Mouse (Mus musculus) granulocyte monocyte progenitor cell, adult 5-6 weeks (primary cell): Measurements from ENCODE around the gene Rhbdf1. TPM values are rescaled to one million over a fixed set of nuclear protein-coding genes. Genes with fewer than 3 reads are reported as not detected.
A peak's percentile ranks its signal among the peaks of the same experiment; 100 is the strongest.

Experiments used
- ATAC-seq: replicated peaks from 2 replicates; pipeline ENCODE4 v1.8.0; 2016; ENCODE audit warnings: mild to moderate bottlenecking, moderate TSS enrichment, inconsistent platforms; ENCODE audit not compliant: poor library complexity, severe bottlenecking
- total RNA-seq, 2 experiments: library from RNA; stranded (forward) in 1 of 2; stranded (reverse) in 1 of 2; fragments of 200-712, 200-1000 nt in 1 of 2; fragments of >200 nt in 1 of 2; fragmentation: Nextera tagmentation in 1 of 2; gene quantifications; 2 replicates each; pipeline ENCODE4 v1.2.3; 2014 to 2017

Rhbdf1 gene
- total RNA-seq, 2 experiments from 2014 or later, result not detected

DNA sequence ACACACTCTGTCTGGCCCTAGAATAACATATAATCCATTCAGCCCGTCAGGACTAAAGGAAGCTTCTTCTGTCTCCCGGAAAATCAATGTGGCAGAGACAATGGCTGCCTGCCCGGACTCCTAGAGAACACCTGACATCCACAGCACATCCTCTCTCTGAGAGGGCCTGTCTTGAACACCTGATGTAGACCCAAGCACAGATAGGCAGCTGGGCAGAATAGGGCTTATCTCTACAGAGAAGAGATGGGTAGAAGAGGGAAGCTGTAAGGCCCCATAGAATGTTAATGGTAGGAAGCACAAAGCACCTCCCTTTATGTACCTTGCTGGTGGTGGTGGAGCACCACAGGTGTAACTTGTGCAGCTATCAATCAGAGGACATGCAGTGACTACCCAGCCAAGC lies 20.1 kb upstream of the Rhbdf1 start:
- ATAC-seq, result no peak

DNA sequence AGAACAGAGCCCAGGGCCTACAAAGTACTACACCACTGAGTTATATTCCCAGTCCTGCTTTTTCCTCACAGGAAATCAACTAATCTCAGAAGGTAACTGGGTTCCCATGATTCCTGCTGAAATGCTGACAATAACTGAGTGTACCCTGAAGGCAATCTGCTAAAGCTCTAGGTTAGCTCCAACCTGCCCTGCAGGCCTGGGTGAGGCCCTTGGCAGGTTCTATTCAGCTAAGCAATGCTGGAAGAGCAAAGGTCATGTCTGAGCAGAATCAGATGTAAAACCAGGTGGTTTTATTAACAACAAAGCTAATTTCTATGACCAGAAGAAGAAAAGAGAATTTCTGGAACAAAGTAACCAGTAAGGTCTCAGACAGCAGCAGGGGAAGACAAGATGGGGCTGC lies 19.3 kb upstream of the Rhbdf1 start:
- no peak for ATAC-seq

DNA sequence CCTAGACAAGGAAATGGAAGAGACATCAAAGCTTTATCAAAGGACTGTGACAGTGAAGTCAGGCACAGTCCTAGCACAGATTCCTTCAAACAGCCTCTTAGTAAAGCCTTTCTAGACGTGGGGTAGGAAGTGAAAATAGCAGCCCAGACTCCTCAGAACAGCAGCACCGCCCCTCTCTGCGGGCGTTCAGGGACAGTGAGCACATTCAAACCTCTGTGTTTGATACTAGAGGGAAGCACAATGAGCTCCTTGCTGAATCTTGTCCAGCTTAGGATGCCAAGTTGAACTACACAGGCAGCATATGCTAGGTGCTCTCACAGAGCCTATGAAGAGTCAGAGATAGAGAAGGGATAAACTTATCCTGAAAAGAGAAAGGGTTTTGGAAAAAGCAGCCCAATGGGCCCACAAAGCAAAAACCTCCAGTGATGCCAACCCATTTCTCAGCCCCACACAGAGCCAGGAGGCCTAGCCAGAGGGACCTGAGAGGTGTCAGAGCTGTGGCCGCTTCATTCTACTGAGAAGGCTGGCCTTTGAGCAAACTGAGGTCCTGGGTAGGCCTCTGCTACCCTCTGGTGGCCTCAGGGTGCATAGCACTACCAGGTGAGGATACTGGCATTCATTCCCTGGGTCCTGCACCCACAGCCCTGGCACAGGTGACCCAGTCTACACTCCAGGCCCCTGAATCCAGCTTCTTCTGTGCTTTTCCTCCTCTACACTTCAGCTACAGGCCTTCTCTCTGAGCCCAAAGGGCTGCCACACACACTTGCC lies 16.2 kb upstream of the Rhbdf1 start:
- peak; percentile 95 for ATAC-seq

DNA sequence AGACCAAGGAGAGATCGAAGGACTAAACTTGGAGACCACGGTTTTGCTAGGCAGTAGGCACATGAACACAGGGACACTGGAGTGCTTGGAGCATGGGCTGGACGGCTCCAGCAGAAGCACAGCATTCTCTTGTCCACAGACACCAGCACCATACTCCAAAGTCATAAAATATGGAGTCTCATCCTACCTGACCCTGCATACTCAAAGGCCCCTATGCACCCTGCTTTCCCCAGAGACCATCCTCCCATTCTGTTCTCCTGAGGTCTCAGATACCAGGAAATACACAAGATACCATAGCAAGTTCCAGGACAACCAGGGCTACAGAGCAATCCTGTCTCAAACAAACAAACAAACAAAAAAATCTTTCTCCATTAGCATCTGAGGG lies 15.3 kb upstream of the Rhbdf1 start:
- no peak for ATAC-seq

DNA sequence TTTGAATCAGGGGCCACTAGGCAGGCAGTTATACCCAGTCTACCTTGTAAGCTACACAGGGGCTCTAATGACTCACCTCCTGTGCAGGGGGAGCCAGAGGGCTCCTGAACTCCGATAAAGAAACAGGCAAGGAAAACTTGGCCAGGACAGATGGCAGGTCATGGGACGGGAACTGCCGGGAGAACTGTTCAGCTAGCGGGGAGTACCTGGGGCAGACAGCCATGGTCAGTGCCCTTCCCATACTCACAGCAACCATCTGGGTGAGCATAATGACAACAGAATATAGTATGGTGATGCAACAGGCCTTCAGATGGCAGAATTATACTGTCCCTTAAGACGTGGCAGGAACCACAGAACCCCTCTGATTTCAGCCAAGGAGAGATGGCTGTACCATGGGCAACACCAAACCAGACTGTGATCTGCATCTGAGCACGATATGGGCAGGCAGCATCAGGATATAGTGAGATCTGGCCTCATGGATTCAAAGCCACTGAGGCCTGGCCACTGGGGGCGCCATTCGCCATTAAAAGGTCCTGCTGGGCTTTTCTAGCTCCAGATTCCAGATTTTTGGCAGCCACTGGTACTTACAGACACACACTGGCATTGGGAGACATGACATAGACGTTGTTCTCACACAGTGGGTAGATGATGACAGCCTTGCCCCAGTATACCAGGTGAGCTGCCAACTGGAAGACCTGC lies 14.8 kb upstream of the Rhbdf1 start:
- ATAC-seq, result 0 out of 2 replicates have a peak, but pooled peaks have one; percentile 18

DNA sequence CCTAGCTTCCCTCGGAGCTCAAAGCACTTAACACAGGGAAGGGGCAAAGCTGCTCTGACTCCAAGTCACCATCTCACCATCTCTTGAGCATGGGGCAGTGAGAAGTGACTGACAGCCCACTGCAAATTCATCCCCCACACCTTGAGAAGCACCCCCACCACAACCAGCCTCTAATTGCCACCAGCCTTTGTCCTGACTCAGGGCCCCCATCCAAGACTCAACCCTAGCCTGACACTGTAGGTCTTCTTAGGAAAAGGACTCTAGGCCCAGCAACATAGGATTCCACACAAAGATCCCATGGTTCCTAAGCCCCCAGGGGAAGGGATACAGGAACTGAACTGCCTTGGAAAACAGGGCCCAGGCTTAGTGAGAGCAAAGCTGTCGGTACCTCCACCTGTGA lies 14.0 kb upstream of the Rhbdf1 start:
- ATAC-seq, result no peak

DNA sequence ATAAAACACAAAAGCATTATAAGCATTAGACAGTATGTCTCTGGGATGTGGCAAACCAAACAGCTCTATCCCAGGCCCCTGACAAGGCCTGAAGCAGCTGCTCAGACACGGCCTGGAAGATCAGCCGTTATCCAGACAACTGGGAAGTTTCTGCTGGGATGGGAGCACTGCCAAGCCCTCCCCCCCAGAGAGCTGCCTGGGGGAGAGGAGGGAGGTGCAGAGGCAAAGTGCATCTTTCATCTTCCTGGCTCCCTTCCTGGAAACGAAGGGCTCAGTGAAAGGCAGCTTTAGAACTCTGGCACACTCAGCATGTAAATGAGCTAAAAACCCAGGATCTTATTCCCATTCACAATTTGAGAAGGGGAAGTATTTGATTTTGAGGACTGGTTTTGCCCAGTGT lies 13.5 kb upstream of the Rhbdf1 start:
- no peak for ATAC-seq

DNA sequence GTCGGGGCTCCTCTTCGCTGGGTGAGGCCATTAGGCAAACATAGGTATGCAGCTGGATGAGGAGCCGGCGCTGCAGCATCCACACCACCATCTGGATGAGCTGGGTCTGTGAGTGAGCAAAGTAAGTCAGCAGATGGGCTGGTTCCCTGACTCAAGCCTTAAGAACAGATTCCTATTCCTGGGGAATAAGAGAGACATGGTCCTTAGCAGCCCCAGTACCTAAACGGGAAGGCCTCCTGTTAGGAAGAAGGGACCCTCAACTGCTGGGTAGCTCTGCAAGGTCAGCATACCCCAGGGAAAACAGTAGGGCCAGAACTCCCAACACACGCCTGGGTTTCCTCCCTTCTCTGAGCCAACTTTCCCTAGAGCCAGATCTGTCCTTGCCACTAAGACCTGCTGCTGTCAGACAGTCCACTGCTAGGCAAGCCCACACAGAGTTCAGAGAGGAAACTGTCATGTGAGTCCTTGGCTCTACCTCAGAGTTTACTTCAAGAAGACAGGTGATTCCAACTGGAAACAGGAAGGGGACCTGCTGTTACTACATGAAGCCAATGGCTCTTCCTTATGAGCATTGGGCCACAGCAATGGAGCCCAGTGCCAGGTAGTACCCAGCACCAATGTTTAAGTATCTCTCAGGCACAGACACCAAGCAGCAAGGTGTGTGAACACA lies 12.9 kb upstream of the Rhbdf1 start:
- no peak for ATAC-seq

DNA sequence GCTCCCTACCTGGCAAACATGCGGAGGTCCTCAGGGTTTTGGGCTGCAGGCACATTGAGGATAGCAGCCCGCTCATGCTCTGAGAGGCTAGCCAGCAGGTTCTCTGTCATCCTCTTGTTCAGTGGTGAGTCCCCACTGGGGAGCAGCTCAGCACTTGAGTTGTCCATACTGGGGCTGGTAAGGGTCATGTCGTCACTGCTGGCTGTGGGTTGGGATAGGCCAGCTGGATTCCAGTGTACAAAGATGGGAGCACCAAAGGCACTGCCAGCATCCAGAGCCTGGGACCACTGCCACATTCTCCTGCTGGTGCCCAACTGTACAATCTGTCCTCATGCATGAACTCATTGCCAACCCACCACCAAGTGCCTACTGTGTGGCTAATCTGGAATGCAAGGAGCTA lies 11.8 kb upstream of the Rhbdf1 start:
- no peak for ATAC-seq

DNA sequence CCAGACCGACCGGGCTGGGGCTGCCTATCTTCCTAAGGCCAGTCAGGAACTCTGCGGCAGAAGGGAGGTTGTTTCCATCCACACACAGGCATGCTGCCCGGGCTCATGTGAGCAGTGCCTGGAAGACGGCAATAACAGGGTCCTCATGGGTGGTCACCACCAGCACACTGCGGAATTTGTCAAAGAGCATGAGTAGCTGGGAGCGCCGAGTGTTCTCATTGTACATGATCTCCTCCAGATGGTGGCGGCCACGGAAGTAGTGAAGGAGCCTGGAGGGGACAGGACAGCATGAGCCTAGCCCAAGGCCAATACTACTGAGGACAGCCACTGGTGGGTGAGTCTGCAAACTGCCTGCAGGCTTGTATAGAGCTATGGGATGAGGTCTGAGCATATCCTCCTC lies 10.7 kb upstream of the Rhbdf1 start:
- no peak for ATAC-seq

DNA sequence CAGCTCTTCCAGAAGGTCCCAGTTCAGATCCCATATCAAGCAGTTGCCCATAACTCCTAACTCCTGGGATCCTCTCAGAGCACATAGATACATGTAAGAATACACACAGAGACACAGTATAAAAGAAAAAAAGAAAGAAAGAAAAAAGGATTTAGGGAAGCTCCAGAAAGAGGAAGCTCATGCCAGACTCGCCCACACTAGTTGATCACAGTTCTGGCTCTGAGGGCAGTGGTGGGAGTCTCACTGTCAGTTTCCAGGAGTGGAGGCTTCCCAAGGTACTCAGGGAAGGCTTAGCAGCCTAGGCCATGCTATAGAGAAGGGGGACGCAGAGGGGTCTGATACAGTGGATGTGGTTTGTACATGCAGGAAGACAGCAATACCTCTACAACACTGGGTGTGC lies 9.0 kb upstream of the Rhbdf1 start:
- ATAC-seq, result peak; percentile 45

DNA sequence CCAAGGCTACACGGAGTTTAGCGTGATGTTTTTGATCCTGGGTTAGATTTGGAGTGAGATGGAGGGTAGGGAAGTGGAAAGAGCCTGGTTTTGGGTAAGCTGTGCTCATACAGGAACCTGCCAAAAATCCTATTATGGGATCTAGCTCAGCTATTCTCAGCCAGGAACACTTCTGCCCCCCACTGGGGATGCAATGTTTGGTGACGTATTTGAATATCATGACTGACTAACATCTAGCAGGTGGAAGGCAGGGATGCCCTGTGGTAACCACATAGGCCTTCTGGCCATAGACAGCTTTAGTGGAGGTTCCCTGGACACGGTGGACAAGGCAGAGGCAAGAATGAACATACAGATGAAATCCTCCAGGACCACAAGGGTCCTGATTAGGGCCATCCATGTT lies 8.1 kb upstream of the Rhbdf1 start:
- no peak for ATAC-seq

DNA sequence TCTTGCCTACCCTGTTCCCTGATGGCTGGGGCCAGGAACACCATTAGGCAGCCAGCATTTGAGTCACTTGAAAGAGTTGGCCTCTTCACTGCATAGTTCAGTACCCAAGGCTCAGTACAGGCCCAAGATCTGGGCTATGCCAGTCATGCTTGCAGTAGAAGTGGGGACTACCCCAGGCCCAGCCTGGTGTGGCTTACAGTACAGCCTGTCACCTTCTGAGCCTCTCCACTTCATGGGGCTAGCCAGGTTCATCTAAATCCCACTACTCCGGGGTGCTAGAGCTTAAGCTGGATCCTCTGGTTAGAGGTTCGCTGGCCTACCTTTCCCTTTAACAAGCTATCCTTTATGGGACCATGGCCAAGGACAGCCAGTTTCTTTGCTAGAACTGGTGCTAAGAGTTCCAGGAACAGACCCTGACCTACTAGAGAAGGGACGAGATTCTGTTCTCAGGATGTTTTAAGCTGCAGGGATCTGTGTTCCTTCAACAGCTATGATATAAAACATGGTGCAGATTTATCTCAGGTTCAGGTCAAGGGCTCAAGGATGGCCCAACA lies 6.3 kb upstream of the Rhbdf1 start:
- no peak for ATAC-seq

DNA sequence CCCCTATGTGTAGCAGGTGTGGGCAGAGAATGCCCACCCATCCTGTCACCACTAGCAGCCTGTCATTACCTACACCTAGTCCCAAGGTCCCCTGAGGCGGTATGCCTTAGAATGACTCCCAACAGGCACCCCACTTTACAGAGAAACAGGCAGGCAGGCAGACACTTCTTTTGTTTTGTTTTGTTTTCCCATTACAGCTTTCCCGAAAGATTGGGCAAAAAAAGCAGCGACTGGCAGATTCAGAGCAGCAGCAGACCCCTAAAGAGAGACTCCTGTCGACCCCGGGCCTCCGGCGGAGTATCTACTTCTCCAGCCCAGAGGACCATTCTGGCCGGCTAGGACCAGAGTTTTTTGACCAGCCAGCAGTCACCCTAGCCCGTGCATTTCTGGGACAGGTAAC lies 5.5 kb upstream of the Rhbdf1 start:
- ATAC-seq, result no peak

DNA sequence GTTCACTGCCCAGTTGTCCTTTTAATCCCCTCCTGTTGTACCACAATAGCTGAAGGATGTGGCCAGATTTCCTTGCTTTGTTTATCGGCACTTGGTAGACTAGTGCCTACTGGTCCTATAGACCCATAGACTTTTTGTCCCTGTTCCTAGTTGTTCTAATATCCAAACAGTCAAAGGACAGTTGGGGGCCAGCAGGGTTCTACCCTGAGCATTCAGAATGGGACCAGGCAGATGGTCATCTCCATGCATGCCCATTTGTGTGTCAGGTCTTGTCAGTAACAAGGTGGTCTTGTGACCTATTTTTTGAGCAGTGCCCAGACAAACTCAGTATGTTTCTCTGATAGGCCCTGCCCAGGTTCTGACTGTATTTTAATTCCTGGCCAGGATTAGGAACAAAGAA lies 4.9 kb upstream of the Rhbdf1 start:
- ATAC-seq, result no peak

DNA sequence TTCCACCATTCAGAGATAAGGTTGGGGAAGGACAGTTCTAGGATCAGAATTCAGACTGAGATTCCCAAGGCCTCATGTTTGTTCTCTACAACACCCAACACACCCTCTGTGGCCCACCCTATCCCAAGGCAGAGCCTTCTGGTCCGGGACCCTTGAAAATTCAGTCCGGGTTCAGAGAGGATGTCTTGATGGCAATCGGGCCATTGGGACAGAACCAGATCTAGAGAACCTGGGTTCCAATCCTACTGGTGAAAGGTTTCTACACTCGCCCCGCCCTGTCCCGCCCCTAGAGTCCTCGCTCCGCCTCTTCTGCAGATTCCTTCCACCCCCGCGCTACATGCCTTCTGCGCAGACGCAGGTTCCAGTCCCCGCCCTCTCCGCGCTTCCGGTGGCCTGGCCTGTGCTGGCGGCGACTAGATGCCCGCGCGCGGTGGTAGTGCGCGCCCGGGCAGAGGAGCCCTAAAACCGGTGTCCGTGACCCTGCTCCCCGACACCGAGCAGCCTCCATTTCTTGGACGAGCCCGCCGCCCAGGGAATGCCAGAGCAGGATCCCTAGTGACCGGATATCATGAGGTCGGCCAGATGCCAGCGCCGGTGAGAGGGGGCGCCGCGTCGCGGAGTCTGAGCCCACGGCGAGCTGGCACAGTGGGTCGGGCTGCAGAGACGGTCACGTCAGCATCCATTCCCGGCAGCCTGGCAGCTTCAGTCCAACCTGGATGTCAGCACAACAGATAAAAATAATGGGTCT lies 4.2 kb upstream of the Rhbdf1 start, which contains the start of gene Mpg:
TSS of gene Mpg (plus strand) at position 382 of the 748 bp plus-strand sequence.
- ATAC-seq, result peak; percentile 67

DNA sequence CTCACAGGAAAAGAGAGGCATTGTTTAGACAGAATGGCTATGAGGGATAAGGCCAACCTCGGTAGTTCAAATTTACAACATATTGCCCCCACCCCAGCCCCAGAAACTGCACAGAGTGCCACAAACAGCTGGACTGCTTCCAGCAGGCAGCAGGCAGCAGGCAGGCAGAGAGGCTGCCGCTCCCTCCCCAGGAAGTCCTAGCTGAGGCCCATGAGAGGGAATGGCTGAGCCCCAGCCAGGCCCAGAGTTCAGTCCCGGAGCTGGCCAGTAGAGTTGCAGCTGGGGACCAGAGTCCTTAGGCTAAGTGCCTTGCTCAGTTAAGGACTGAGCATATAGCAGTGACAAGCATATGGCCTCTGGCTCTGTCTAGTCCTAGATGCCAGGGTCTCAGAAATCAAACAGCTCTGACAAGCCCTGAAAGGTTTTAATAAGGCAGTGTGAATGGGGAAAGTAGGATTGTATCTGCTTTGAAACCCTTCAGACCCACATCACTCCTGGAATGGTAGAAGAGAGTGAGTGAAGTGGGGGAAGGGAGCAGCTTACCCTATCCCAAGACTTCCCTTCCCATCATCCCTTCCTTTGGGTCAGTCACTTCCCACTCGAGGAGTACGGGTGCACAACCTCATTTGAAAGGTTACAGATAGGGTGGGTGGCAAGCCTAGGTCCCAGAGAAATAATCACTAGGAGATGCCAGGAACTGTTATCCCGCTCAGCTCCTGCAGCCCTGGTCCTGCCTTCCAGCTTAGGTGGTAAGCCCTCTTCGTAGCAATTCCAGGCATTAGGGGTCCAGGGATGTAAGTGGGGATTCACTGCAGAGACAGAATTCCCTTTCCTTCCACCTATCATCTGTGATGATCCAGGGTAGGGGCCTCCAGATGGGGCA lies 3.4 kb upstream of the Rhbdf1 start:
- ATAC-seq, result 0 out of 2 replicates have a peak, but pooled peaks have one; percentile 7

DNA sequence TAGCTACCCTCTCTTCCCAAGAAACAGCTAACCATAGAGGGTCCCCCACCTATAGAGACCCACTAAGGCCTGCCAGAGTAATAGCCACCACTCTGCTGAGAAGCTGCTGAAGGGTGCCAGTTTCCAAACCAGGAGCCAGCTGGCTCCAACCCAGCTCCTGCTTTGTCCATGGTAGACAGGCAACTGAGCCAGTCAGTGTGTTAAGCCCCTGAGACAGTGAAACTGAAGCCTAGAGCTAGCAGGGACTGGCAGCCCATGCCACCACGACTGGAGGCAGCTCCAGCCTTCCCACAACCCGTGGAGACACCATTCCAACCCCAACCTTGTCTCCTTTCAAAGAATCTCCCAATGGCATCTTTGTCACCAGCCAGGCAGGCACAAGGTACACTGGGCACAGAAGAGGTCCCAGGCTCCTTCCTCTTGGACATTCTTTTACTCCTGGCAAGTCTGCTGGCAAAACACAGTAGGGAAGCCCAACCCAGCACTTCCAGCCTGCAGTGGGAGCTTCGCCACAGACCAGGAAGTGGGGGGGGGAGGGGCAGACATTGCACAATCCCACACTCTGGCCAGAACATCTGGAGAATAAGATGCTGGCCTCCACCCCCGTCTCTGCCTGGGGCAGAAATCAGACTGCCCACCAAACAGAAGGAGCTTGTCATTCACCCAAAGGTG lies 2.5 kb upstream of the Rhbdf1 start:
- peak; percentile 53 for ATAC-seq
